Mouse (Mus musculus): Measurements from ENCODE around the gene Ifitm1. TPM values are rescaled to one million over a fixed set of nuclear protein-coding genes. Genes with fewer than 3 reads are reported as not detected.
A peak's percentile ranks its signal among the peaks of the same experiment; 100 is the strongest.
"Not testable (repeated sequence)": the region's sequence is repeated elsewhere in the genome, so short reads cannot be mapped to it uniquely, and the experiment has no call there.

Gene Ifitm1
- total RNA-seq, 2 experiments from 2014 or later, result 1.6 to 2.8 TPM

- intact Hi-C loops (cut with DNase I), result no loop called here
- no peak for DNase-seq (ENCODE audit: low spot score)
Measured at GRCm38 (mm10) chr7:140949824-140950530, 17.0 kb upstream of the Ifitm1 start, which contains the start of gene Ifitm5. Gene Ifitm5 (minus strand): TSS chr7:140950291.

- DNase-seq (ENCODE audit: low spot score), result no peak
- intact Hi-C loops (cut with DNase I), result no loop called here
Measured at GRCm38 (mm10) chr7:140951051-140951450, 16.0 kb upstream of the Ifitm1 start.

GRCm38 (mm10) chr7:140951765-140952164 lies 15.3 kb upstream of the Ifitm1 start:
- DNase-seq (ENCODE audit: low spot score), result no peak
- intact Hi-C loops (cut with DNase I), result no loop called here

DNA sequence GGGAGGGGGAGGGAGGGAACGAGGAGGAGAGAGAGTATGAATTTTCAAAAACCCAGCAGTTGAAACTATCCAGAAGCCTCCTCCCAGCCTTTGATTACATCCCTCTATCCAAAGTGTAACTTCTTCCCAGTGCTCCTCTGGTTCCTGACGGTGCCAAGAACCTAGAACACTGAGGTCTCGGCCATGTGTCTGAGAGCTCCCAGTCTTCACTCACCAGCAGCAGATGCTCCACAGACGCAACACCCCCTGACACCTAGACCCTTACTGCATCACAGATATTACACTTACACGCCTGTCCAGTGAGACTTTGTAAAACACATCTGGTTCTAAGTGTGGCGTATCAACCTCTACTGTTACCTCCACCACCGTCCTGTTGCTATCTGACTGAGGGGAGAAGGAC lies 14.6 kb upstream of the Ifitm1 start:
- DNase-seq (ENCODE audit: low spot score), result no peak
- intact Hi-C loops (cut with DNase I), result no loop called here

GRCm38 (mm10) chr7:140953133-140953532 lies 13.9 kb upstream of the Ifitm1 start:
- intact Hi-C loops (cut with DNase I), result no loop called here
- no peak for DNase-seq (ENCODE audit: low spot score)

DNA sequence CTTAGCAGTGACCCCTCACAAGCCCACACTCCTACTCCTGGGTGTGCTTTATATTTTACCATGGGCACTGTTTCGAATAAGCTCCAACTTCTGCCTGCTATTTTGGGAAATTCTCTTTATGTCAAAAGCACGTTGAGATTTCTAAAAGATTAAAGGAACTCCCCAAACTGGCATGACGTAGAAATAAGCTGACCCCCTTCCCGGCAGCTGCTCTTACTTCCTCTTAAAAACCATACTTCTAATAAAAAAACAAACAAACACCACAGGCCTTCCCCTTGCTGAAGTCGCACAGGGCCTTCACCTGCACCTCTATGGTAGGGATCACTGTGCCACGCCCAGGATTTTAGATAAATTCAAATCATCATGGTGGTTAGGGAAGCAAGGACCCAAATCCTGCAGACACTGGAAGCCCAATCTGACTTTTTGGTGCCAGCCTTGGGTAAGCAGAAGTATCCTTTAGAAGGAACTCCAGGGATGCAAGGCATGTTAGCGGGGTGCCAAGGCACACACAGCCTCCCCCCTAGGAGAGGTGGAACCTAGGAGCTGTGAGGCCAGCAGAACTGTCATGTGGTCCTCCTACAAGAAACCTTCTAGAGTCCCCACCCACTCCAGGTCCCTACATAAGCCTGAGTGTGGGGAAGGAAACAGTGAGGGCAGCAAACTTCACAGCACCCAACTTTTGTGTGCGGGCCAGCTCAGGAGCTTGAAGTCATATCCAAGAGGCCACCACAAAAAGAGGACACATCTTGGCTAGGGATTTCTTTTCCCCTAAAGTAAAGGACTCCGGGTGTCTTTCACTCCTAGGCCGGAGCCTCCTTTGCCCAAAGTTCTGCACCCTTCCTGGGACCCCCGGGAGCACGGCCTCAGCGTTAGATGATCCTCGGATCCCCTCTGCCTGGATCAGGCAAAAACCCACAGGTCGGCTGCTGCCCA lies 13.0 kb upstream of the Ifitm1 start:
- no peak for DNase-seq (ENCODE audit: low spot score)
- intact Hi-C loops (cut with DNase I), result no loop called here

DNA sequence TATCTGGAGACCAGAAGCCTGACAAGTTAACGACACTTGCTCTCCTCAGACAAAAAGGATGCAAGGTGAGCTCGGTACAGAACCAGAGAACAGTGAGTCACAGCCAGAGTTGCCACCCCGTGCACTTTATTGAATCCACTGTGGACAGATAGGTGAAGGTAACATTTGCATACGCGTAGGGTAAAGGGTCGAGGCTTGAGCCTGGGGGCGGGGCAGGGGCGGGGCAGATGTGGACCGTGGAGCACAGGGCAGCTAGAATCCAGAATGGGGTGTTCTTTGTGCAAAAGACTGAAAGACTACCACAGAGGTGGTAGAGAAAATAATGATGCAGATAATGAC lies 12.3 kb upstream of the Ifitm1 start:
- DNase-seq (ENCODE audit: low spot score), result no peak

DNA sequence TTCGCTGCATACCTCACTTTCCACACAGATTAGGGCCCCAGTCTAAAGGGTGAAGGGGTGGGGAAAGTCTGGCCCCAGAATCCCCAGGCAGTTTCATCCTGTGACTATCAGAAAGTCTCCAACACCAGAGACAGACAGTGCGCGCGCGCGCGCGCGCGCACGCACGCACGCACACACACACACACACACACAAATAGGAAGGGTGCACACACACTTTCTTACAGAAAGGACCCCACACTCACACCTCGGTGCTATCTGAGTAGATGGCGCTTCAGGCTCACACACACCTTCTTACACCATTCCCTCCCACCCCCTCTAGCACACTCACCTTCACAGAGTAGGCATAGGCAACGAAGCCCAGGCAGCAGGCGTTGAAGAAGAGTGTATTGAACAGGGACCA lies 11.7 kb upstream of the Ifitm1 start:
- intact Hi-C loops (cut with DNase I), result loop anchor here (5.0 kb wide), 1 partner anchor 217 kb away; the partner anchor contains the start of gene Rnh1
- DNase-seq (ENCODE audit: low spot score), result no peak

More for the DNA sequence above, 12.3 kb upstream of the Ifitm1 start:
- intact Hi-C loops (cut with DNase I), result loop anchor here (5.0 kb wide), 1 partner anchor 218 kb away; the partner anchor contains the start of gene Rnh1

GRCm38 (mm10) chr7:140955758-140956555 lies 11.1 kb upstream of the Ifitm1 start, which contains the start of the genes Gm45717 and Ifitm2:
Gene Gm45717 (minus strand): TSS chr7:140955937.
Gene Ifitm2 (minus strand): TSS chr7:140955987.
- peak; percentile 84 for DNase-seq (ENCODE audit: low spot score)
- intact Hi-C loops (cut with DNase I), result loop anchor here (5.0 kb wide), 1 partner anchor 216 kb away; the partner anchor contains the start of gene Rnh1

DNA sequence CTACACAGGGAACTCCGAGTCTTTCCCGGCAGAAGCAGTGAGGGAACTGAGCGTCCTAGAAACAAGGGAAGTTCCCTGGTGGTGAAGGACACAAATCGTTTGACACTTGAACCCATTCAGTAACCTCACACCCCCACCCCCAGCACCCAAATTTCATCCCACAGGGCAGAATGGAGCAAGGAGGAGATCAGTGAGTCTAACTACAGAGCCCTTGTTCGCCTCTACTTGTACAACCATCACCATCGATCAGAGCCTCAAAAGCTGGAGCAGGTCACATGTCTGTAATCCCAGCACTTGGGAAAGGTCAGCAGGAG lies 10.5 kb upstream of the Ifitm1 start:
- intact Hi-C loops (cut with DNase I), result loop anchor here (5.0 kb wide), 1 partner anchor 216 kb away; the partner anchor contains the start of gene Rnh1
- DNase-seq (ENCODE audit: low spot score), result no peak

GRCm38 (mm10) chr7:140959181-140959901 lies 7.7 kb upstream of the Ifitm1 start:
- DNase-seq (ENCODE audit: low spot score), result no peak
- intact Hi-C loops (cut with DNase I), result loop anchor here (1.0 to 5.0 kb wide), 3 partner anchors 49 to 213 kb away; partner anchors contain the start of gene Rnh1

DNA sequence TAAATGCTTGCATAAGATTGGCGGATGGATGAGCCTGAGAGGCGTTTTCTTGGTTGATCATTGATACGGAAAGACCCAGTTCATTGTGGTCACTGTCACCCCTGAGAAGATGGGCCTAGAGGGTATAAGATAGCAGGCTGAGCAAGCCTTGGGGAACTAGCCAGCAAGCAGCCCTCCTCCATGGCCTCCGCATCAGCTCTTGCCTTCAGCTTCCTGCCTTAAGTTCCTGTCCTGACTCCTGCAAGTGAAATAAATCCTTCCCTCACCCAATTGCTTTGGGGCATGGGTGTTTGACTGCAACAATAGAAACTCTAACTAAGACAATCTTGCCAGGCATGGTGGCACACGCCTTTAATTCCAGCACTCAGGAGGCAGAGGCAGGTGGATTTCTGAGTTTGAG lies 7.0 kb upstream of the Ifitm1 start:
- DNase-seq (ENCODE audit: low spot score), result no peak
- intact Hi-C loops (cut with DNase I), result no loop called here

- no peak for DNase-seq (ENCODE audit: low spot score)
- intact Hi-C loops (cut with DNase I), result no loop called here
Measured at GRCm38 (mm10) chr7:140961416-140961815, 5.6 kb upstream of the Ifitm1 start.

GRCm38 (mm10) chr7:140962733-140963132 lies 4.3 kb upstream of the Ifitm1 start:
- intact Hi-C loops (cut with DNase I), result no loop called here

DNA sequence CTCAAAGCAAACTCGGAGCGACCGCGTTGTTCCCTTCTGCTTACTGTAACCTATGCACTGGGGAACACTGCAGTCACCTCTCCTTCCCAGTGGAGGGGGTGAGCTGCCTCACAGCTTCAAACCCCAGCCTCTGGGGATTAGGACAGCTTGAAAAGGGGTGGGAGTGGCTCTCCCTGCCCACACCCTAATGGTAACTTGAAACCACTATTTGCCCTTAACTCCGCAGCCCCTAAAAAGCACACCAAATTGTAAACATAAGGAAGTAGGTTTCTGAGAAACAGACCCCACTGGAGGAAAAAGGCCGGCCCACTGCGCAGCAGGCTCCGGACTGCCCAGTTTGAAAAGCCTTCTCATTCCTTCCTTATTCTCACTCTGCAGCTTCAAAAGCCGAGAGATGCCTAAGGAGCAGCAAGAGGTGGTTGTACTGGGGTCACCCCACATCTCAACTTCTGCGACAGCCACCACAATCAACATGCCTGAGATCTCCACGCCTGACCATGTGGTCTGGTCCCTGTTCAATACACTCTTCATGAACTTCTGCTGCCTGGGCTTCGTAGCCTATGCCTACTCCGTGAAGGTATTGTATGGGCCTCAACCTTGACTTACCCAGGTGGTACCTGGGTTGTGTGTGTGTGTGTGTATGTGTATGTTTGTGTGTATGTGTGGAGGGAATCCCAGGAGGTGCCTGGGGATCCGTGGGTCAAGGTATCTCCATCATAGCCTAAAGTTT lies 1.0 kb downstream of the Ifitm1 start:
- no peak for DNase-seq (ENCODE audit: low spot score)
- intact Hi-C loops (cut with DNase I), result loop anchor here (2.0 kb wide), 1 partner anchor 41 kb away; no protein-coding TSS in a partner anchor

More at GRCm38 (mm10) chr7:140962733-140963132, 4.3 kb upstream of the Ifitm1 start:
- no peak for DNase-seq (ENCODE audit: low spot score)

GRCm38 (mm10) chr7:140968710-140969109 lies 1.7 kb downstream of the Ifitm1 start:
- DNase-seq (ENCODE audit: low spot score); intact Hi-C loops (cut with DNase I): not testable (repeated sequence)

DNA sequence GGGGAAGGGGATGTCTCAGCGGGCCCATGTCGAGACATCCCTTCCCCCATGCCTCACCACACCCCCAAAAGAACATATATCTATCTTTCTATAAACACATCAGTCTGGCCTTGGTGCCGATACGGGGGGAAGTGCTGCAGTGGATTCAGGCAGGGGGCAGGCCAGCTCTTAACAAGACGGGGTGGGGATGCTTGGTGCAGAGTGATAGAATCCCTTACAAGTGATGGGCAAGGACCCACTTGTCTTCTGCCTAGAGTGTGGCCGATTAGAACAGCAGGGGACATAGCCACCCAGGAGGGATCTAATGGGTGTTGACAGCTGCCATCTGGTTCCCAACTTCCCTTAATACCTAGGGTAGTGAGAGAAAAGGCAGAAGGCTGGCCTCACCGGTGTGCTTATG lies 3.9 kb downstream of the Ifitm1 start:
- intact Hi-C loops (cut with DNase I), result no loop called here
- DNase-seq (ENCODE audit: low spot score), result no peak

DNA sequence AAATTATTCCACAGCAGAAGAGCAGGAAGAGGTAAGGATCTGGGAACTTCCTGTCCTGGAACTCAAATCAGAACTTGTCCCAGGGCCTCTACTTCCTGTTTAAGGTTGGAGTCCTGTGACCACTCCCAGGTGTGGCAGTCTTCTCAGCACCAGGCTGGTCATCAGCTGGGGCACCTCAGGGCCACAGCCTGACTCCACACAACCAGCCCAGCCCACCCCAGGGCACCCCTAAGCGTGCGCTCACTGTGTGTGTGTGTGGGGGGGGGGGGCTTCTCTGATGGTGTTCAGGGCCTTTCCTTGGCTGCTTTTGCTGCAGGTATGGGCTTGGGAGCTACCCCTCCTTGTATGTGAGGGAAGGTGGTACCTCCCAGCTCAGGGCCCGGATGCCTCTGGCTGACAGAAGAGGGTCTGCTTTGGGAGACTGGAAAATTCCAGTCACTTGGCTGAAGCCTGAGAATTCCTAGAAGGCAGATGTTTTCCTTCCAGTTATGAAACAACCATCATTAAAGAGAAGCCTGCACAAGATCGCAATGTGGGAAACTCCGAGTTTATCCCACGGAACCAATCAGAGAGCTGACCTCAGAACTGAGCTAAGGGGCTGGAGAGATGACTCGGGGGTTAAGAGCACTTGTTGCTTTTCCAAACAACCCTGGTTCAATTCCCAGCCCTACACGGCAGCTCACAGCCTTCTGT lies 4.6 kb downstream of the Ifitm1 start:
- intact Hi-C loops (cut with DNase I), result no loop called here
- peak; percentile 44 for DNase-seq (ENCODE audit: low spot score)

All from heart, postnatal 25 days (tissue).